Mouse (Mus musculus): ENCODE measurements around the gene Apobec2. TPM values are rescaled to one million over a fixed set of nuclear protein-coding genes. Genes with fewer than 3 reads are reported as not detected.

Gene Apobec2
- 0.16 and 0.28 TPM in 2 replicates for polyA plus RNA-seq (2012; ENCODE audit: low replicate concordance)

GRCm38 (mm10) chr17:48432158-48432980 is at the start of gene Apobec2:
Apobec2 (minus strand) TSS chr17:48432930.

GRCm38 (mm10) chr17:48454688-48455087 is 22.0 kb upstream of the Apobec2 start, which contains the start of gene Unc5cl:
Unc5cl (plus strand) TSS chr17:48454901.

GRCm38 (mm10) chr17:48451353-48451675 is 18.6 kb upstream of the Apobec2 start, which contains the start of gene Tspo2:
Tspo2 (minus strand) TSS chr17:48451522.

GRCm38 (mm10) chr17:48409380-48410298 is 23.1 kb downstream of the Apobec2 start, which contains the start of the genes Nfya and Oard1:
Nfya (minus strand) TSS chr17:48409906.
Oard1 (plus strand) TSS chr17:48410014.

Other genes starting within 250 kb of the Apobec2 start
- not detected in 2 replicates for gene Trem1, start 200.2 kb downstream of the Apobec2 start, polyA plus RNA-seq (2012; ENCODE audit: low replicate concordance)
- gene Trem3, start 185.2 kb downstream of the Apobec2 start, polyA plus RNA-seq (2012; ENCODE audit: low replicate concordance): not detected in 2 replicates
- gene Treml4, start 168.6 kb downstream of the Apobec2 start, polyA plus RNA-seq (2012; ENCODE audit: low replicate concordance): 3.2 and 6.5 TPM in 2 replicates
- gene Treml2, start 133.4 kb downstream of the Apobec2 start, polyA plus RNA-seq (2012; ENCODE audit: low replicate concordance): 6.5 and 10.4 TPM in 2 replicates
- 1.1 and 2.0 TPM in 2 replicates for gene B430306N03Rik, start 116.8 kb downstream of the Apobec2 start, polyA plus RNA-seq (2012; ENCODE audit: low replicate concordance)
- 0.17 and 0.53 TPM in 2 replicates for gene Trem2, start 86.5 kb downstream of the Apobec2 start, polyA plus RNA-seq (2012; ENCODE audit: low replicate concordance)
- gene Treml1, start 73.0 kb downstream of the Apobec2 start, polyA plus RNA-seq (2012; ENCODE audit: low replicate concordance): 0.50 and 2.9 TPM in 2 replicates
- gene Nfya, start 23.0 kb downstream of the Apobec2 start, polyA plus RNA-seq (2012; ENCODE audit: low replicate concordance): 16.0 and 20.8 TPM in 2 replicates
- 1.9 and 18.5 TPM in 2 replicates for gene Oard1, start 22.9 kb downstream of the Apobec2 start, polyA plus RNA-seq (2012; ENCODE audit: low replicate concordance)
- 16.4 and 26.4 TPM in 2 replicates for gene Tspo2, start 18.6 kb upstream of the Apobec2 start, polyA plus RNA-seq (2012; ENCODE audit: low replicate concordance)
- 3.7 and 6.8 TPM in 2 replicates for gene Unc5cl, start 22.0 kb upstream of the Apobec2 start, polyA plus RNA-seq (2012; ENCODE audit: low replicate concordance)

Measured in leukemia stem cell, adult 10-12 weeks (primary cell).